Mouse (Mus musculus) T-cell, adult 2 months (primary cell): Measurements from ENCODE around the gene Rab33b.
"Not testable (repeated sequence)": the region's sequence is repeated elsewhere in the genome, so short reads cannot be mapped to it uniquely, and the experiment has no call there.

Source experiments
- DNase-seq: peaks from one replicate; pipeline ENCODE4 v3.0.0; 2022; ENCODE audit warnings: low spot score

Gene Rab33b

DNA sequence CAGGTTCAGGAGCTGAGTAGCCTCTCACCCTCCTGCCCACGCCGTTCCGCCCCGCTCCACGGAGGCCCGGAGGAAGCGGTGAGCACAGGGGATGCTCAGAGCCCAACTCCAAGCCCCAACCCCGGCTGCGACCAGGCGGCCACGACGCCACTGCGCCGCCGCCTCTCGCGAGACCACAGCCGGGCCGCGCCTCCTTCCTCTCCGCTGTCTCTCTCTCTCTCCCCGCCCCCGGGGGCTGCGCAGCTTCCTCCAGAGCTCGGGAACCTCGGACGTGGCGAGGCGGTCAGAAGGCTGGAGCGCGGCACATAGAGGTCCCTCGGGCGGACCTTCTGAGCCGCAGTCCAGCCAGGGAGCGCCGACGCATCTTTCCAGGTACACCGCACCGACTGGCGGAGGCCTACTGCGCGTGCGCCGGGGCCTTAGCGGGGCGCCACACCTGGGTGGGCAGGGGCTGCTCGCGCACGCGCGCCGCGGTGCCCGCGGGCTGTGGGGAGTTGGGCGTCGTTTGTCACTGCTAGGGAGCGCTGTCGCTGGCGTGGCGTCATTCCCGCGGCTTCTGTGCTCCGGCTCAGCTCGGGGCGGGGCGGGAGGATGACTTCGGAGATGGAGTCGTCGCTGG lies at the start of gene Rab33b:
Gene Rab33b (plus strand): TSS at position 180 of the 619 bp plus-strand sequence.
- peak; percentile 98 for DNase-seq

DNA sequence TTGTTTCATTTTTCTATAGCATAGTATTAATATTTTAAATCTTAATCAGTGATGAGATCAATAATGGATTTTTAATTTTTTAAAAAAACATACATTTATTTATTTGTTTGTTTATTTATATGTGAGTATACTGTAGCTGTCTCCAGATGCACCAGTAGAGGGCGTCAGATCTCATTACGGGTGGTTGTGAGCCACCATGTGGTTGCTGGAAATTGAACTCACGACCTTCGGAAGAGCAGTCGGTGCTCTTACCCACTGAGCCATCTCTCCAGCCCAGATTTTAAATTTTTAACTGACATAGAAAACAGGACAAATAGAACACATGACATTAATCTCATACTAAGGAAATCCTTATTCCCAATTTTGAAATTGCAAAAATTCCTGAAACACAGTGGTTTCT lies 49.4 kb upstream of the Rab33b start:
- not testable (repeated sequence) for DNase-seq

DNA sequence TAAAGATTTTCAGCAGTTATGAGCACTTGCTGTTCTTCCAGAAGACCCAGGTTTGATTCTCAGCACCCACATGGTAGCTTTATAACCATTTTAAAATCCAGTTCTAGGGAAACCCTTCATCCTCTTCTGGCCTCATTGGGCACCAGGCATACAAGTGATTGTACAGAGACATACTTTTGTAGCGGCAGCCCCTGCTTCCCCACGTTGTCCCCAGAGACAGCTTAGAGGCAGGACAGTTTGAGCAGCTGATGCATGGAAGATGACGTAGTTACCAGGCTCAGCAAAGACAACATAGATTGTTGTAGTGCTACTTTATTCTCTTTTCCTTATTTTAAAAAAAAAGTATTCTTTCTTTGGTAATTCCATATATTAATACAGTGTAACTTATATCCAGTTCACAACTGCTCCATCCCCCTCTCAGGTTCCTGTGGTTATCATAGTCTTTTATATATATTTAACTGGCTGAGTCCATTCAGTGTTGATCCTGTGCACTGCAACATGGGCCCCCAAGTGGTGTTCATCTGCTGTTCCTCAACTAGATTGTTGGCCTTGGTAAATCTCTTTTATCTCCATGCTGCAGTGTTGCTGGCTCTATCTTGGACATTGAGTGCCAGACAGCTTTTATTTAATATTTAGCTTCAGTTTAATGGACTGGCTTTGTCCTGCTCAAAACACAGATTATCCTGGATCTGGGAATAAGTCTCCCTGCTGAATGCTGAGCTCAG lies 48.7 kb upstream of the Rab33b start:
- DNase-seq = no peak

DNA sequence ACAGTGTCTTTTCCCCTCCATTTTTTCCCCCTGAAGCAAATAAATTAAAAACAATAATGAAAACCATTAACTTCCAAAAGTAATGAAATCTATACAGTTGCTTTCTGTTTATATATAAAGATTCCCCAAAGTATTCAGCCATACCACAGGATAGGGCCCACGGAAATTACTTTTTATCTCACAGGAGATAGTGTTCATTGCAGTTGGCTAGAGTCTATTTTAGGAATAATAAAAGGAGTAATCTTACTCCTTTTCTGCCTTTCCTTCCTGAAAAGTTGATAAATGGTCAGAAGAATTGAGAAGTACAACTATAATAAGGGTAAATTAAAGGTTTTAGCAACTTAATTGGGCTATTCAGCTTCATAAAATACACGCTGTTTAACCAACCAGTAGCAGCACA lies 15.2 kb upstream of the Rab33b start:
- DNase-seq = no peak

DNA sequence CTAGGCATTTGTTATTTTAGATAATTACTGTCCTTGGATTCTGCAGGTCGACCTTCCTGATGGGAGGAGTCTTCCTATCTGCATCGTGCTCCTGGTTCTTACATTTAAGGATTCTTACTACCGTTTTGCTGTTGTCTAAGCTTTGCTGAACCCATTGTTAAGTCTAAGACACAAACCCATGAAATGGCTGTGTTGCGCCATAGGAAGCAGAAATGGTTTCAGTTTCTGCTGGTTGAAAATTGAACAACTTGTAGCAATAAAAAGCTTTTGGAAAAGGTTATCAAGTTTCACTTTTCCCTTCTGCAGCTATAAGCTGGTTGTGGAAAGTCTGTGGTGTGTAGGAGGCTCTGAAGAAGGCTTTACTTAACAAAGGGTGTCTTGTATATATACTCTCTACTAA lies 8.0 kb upstream of the Rab33b start:
- DNase-seq = no peak

DNA sequence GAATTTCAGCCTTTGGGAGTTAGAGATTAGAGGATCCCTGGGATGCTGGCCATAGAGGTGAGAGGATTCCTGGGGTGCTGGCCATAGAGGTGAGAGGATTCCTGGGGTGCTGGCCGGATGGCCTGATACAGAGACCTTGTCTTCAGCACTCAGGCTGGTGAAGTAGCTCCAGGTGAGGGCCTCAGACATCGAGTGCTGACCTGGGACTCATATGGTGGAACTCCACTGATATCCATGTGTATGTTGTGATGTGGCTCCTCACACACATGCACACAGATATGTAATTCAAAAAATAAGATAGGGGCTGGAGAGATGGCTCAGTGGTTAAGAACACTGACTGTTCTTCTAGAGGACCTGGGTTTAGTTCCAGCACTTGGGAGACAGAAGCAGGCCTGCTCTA lies 3.8 kb upstream of the Rab33b start:
- DNase-seq = no peak

DNA sequence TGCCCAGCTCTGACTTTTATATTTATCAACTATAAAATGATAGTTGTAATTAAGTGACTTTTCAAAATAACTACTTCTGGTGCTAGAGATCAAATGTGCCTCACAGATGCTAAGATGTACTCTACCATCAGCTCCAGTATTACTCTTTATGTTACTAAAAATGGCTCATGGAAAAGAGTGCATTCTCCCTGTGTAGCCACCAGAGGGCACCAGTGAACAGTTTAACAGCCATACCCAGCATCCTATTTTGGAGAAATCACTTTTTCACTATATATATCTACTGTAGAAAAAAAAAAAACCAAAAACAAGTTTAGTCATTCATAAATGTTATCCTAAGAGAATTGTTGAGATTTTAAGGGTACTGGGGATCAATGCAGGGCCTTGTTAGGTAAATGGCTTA lies 2.7 kb upstream of the Rab33b start:
- peak; percentile 65 for DNase-seq

DNA sequence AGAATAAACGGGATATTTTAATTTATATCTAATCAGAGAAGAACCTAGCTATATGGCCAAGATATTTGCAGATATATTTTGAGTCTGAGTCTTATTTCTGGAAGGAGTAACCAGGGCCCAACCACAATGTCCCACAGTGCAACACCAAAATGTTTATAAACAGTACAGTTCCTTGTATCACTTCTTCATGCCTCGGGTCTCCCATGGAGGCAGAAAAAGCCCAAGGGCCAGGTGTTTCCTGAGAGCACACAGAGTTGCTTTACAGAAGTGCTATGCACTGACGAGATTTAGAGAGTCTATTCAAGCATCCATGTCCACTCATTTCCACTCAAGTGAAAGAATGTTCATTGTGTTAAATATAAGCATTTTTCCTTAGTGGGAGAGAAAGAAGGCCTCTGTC lies 1.8 kb upstream of the Rab33b start:
- DNase-seq = no peak

DNA sequence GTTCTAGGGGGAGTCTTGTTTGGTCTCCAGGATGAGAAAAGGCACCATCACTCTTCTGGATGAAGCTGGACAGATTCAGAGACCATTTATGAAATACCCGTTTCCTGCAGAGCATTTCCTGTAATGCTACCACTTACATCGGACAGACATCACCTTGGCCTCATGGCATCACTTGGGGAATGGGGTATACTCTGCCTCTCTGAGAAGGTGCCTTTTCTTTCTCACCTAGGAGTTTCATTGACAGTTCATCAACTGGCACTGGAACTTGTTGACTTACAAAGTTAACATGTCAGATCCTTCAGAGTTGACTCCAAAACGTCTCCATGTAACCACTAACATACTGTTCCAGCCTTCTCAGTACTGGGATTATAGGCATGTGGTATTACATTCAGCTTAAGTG lies 939 bp upstream of the Rab33b start:
- no peak for DNase-seq

DNA sequence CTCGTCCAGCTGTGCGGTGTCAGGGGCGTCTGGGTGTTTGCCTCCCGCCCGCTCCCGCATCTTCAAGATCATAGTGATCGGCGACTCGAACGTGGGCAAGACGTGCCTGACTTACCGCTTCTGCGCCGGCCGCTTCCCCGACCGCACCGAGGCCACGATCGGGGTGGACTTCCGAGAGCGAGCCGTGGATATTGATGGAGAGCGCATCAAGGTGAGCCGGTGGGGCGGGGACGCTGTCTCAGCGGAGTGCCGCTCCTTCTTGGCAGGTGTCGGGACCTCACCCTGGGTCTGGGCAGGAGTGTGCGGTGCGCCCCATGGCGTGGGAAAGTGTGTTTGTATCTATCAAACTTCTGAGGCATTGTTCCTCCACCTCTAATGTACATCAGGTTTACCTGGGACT lies 650 bp downstream of the Rab33b start:
- DNase-seq = no peak

DNA sequence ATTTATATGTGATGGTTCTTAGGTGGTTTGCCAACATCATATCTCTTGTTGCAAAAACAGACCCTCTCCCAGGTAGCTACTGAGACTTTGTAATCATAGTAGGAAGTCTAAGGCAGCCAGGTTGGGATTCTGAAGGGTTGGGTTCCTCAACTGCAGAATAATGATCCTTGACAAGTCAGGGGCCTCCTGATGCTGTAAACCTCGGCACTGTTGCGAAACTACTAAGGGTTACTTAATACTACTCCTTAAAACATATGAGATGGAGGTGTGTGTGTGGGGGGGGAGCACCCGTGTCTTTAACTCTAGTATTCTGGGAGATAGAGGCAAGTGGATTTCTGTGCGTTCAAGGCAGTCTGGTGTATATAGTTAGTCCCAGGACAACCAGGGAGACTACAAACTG lies 1.6 kb downstream of the Rab33b start:
- DNase-seq = no peak

DNA sequence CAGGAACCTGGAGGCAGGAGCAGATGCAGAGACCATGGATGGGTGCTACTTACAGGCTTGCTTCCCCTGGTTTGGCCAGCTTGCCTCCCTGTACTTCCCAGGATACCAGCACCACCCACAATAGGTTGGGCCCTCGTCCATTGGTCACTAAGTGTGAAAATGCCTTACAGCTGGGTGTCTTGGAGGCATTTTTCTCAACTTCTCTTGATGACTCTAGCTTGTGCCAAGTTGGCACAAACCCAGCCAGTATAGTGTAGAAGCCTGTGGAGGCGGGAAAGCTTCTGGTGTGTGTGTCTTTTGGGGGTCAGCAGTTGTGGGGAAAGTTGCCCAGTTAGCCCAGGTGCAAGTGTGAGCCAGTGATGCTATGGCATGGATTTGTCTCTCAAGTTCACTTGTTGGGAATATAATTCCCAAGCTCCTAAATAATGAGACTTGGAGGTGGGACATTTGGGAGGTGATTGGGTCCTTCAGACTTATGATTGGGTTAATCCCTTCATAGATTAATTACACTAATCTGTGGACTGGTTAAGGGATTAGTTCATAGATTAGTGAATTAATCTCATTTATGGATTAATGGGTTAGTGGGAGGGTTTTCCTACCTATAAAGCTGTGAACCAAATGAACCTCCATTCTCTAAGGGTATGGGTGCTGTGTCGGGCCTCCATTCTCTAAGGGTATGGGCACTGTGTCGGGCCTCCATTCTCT lies 2.9 kb downstream of the Rab33b start:
- no peak for DNase-seq

DNA sequence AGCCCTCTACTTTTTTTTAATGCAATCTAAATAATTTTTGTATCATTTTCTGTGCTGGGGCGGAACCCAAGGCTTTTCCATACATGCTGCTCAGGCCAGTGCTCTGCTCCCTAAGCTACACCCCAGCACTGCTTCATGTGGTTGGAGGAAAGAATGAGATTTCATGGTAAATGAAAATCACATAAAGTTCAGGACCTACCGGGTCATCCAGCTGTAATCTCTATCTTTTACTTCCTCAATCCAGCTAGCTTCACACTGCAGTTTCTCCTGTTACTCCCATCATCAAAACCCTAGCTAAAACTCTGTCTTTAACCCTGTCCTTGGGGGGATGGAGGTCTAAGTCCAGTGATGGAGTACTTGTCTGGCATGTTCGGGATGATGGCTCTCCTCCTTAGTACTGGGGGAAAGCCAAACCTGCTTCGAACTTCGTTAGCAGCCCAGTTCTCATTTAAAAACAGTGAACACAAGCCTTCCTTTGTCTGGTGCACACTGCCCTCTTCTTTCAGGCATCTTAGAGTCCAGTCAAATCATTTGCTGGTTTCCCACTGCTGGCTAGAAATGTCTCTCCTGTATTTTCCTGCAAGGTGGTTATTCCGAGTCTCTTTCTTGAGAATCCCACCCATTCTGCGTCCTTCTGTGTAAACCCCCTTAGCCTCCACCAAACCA lies 6.5 kb downstream of the Rab33b start:
- no peak for DNase-seq

DNA sequence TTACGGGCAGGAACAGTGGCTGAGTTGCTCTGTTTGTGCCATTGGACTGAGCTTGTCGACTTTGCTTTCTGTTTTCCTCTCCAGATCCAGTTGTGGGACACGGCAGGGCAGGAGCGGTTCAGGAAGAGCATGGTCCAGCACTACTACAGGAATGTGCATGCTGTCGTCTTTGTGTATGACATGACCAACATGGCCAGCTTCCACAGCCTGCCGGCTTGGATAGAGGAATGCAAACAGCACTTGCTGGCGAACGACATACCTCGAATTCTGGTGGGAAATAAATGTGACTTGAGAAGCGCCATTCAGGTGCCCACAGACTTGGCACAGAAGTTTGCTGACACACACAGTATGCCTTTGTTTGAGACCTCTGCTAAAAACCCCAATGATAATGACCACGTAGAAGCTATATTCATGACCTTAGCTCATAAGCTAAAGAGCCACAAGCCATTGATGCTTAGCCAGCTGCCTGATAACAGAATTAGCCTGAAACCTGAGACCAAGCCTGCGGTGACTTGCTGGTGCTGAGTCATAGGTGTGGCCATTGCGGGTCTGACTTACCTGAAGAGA lies 9.6 kb downstream of the Rab33b start:
- no peak for DNase-seq

DNA sequence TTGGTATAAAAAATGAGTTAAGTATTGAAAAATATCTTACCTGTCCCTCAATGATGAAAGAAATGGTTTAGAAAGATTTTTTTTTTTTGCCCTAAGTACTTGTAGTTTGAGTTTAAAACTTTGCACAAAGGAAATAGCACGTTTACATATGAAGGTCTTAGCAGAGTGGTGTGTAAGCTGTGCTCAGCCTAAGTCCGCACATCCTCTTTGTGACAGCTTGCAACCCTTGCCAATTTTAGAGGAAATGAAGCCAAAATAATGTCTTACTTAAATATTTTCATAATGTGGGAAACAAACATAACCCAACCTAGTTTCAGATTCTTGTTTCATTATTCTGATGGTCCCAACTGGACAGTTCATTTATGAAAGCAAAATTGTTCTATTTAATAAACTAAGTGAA lies 10.7 kb downstream of the Rab33b start:
- DNase-seq = no peak

DNA sequence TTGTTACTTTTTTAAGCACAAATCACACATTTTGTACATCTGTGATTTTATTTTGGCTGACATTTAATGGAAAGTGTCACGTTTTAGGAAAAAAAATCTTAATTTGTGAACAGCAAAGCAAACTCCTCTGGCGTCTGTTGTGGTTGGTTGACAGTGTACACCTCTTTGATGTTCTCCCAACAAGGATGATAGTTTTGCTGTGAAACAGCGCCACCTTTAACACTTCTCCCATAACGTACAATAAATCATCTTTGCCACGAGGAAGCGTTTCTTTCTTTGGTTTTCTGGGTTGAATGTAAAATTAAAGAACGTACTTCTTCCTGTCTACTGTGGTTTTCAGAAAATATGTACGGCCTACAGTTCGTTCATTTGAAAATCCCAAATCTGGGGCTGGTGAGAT lies 11.9 kb downstream of the Rab33b start:
- DNase-seq = peak; percentile 55

DNA sequence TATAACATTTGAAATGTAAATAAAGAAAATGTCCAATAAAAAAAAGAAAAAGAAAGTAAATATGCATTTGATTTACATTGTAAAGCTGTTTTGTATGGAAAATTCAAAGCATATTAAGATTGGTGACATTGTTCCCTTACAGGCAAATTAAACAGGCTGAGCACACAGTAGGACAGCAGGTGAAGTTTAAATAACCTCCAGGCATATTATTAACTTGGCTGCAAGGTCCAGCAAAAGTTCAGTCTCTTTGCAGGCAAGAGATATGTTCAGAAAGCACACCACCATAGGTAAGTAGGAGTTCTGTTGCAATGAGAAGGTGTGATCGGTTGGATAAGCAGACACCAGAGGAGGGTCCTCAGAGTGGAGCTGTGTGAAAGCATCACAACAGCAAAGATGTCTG lies 14.3 kb downstream of the Rab33b start:
- no peak for DNase-seq

DNA sequence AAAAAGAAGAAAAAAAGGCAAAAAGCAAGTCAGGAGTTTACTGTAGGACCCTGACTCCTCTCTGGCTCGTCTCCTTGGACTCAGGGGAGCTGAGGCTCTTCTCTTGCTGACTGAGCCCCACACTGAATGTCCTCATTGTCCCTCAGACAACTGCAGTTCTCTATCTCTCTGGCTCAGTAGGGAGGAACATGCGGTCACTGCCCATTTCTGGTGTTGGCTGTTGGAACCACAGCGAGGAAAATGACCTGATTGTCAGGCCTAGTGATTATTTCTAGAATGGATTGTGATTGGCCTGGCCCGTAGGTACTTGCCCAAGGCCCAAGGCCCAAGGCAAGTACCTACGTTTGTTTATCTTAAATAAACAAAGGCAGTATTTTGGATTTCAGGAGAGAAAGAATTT lies 14.9 kb downstream of the Rab33b start:
- no peak for DNase-seq

DNA sequence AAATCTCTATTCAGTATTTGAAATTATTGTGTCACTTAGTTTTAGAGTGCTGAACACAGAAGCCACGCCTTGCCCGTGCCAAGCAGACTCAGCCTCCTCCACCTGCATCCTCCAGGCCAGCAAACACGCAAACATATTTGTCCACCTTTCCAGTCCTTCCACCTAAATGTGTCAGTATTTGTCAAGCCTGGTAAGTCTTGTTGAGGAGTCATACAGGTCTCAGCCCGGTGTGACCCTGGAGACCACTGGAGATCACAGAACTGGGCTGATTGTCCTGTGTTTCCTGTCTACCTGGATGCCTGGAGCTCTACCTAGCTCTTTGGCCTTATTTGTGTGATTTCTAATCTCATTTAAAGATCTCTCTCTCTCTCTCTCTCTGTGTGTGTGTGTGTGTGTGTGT lies 16.2 kb downstream of the Rab33b start:
- no peak for DNase-seq

DNA sequence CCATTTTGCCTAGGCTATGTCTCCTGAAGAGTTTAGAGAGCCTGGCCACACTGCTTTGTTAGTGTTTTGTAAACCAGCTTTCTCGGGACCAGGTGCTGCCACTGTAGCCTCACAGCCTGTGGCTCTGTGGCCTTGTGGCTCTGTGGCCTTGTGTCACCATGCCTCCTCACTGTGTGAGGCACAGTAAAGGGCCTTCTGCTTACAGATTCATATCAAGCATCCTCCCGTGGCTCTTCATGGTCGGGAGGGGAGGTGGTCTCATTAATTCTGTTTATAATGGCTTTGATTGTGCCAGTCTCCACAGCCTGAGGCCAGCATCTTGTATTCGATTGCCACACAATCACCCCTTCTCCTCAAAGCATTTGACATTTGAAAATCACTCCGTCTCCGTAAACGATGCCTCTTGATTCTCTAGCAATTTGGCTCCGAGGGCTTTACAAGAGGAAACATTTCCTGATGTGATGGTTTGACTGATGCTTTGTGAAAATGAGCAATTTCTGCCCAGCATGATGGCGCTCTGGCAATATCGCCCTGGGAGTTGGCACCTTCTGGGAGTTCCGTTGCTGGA lies 20.7 kb downstream of the Rab33b start:
- DNase-seq = no peak

DNA sequence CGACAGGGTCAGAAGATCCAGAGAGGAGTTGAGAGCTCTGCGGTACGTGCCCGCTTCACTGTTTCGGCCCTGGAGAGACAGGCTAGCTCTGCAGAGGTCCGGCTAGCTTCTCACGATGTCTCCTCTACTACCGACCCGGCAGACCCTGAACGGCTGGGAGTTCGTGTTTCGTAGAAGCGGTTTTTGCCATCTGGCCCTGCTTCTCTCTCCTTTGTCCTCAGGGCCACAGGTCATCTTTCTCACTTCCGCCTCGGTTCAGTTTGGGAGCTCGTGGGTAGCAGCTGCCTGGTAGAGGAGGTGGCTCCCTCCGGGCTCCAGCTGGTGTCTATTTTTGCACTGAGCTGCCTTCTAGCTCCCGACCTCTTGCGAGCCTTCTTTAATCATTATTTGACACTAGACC lies 21.7 kb downstream of the Rab33b start:
- DNase-seq = no peak

DNA sequence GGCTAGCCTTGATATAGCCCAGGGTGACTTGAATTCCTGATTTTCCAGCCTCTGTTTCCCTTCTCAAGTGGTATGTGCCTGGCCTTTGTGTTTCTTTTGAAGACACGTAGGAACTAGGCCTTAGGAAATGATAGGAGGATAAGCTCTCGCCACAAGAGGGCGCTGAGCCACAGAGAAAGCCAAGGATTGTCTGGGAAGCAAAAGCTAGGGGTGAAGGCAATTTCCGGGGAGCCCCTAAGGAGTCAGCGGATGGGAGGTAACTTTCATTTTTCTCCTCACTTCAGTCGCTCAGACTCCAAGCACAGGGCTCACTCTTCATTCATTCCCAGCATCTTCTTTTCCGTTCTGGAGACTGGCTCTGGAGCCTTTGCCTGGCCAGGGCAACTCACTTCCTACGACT lies 27.2 kb downstream of the Rab33b start:
- peak; percentile 57 for DNase-seq
